Mouse (Mus musculus) lung, postnatal 0 days (tissue): ENCODE measurements around the gene Slx4ip. TPM values are rescaled to one million over a fixed set of nuclear protein-coding genes. Genes with fewer than 3 reads are reported as not detected.

Experiments used
- ATAC-seq: fragments of 200-750 bp; cut with Nextera tagmentation; 2 replicates; pipeline ENCODE4 v1.8.0; 2017; ENCODE audit warnings: moderate library complexity
- DNase-seq: peaks from one replicate; pipeline ENCODE4 v3.0.0-alpha.2; 2016; ENCODE audit warnings: low spot score
- H3K27ac ChIP-seq: fragments of 300-500 bp; sonication (generic); 2 replicates; pipeline ENCODE4 v1.5.1; 2014; ENCODE audit warnings: antibody characterized with exemption, mild to moderate bottlenecking, low read length, mixed read lengths
- H3K27me3 ChIP-seq: fragments of 300-500 bp; sonication (generic); replicated peaks from 2 replicates; pipeline ENCODE4 v1.6.1; 2014; ENCODE audit warnings: low read length, mixed read lengths; ENCODE audit not compliant: insufficient read depth
- H3K36me3 ChIP-seq: fragments of 300-500 bp; sonication (generic); 2 replicates; pipeline ENCODE4 v1.6.1; 2014; ENCODE audit warnings: low read length, mixed read lengths; ENCODE audit not compliant: insufficient read depth
- H3K4me1 ChIP-seq: fragments of 300-500 bp; sonication (generic); 2 replicates; pipeline ENCODE4 v1.6.1; 2014; ENCODE audit warnings: antibody characterized with exemption, low read depth, low read length, mixed read lengths; ENCODE audit not compliant: insufficient read depth
- H3K4me2 ChIP-seq: fragments of 300-500 bp; sonication (generic); replicated peaks from 2 replicates; pipeline ENCODE4 v1.6.1; 2014; ENCODE audit warnings: low read depth, mild to moderate bottlenecking, low read length, moderate library complexity, mixed read lengths
- H3K4me3 ChIP-seq: fragments of 300-500 bp; sonication (generic); 2 replicates; pipeline ENCODE4 v1.5.1; 2014; ENCODE audit warnings: low read depth, low read length
- H3K9ac ChIP-seq: fragments of 300-500 bp; sonication (generic); replicated peaks from 2 replicates; pipeline ENCODE4 v1.6.1; 2014; ENCODE audit warnings: low read depth, mild to moderate bottlenecking
- H3K9me3 ChIP-seq: fragments of 300-500 bp; sonication (generic); 2 replicates; pipeline ENCODE4 v1.6.1; 2016; ENCODE audit warnings: low read length, mixed read lengths
- CTCF ChIP-seq: IDR thresholded peaks from 2 replicates; pipeline ENCODE4 v1.5.1; 2016; ENCODE audit warnings: antibody characterized with exemption, mild to moderate bottlenecking
- EP300 ChIP-seq: IDR thresholded peaks from 2 replicates; pipeline ENCODE4 v1.6.1; 2016; ENCODE audit warnings: antibody characterized with exemption, mild to moderate bottlenecking, control low read depth
- WGBS: fragments of 180-500 bp; shearing (Covaris S2); extraction: QIAGEN DNeasy Blood & Tissue Kit; methylation state at CpG from one replicate; pipeline ENCODE4 v1.1.7; 2014; 5-methylcytosine and 5-hydroxymethylcytosine counted together
- polyA plus RNA-seq: library from polyadenylated mRNA; unstranded; fragments of >200 nt; fragmentation: Nextera tagmentation; extraction: Ambion mirVana; gene quantifications from 2 replicates; pipeline ENCODE4 v1.2.1, GENCODE M21; 2015

The Slx4ip gene
- polyA plus RNA-seq, 1 experiment from 2014 or later = 3.1 TPM

DNA sequence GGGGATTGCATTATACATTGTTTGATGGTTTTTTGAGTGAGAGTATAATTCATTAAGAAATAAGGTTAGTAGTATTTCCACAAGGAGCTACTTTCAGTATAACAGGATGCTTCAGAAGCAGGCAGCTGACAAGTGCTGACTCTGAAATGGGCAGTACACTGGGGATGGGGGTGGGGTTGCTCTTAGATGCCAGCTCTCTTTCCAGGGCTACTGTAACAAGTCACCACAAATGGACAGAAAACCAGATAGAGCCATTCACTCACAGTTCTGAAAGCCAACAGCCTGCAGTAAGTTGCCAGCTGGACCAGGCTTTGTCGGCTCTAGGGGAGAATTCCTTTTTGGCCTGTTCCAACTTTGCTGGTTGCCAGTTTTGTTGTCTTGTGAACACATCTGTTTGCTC is 84.8 kb downstream of the Slx4ip start:
- H3K27ac ChIP-seq = no peak overlapping the region
- WGBS = 46% methylated on average over 1 of the region's 1 CpGs
- no peak overlapping the region for H3K4me3 ChIP-seq
- no peaks in the 10 kb centered on the region for H3K9me3 ChIP-seq
- ATAC-seq (no peak), DNase-seq (no peak)
- H3K4me2 ChIP-seq = no peak overlapping the region
- TF ChIP-seq EP300 (no peak), CTCF (no peak)
- no peaks in the 10 kb centered on the region for H3K27me3 ChIP-seq
- peaks cover 2% of the 10 kb centered on the region; the same call in 1 of the 2 replicates for H3K4me1 ChIP-seq
- no peak overlapping the region for H3K9ac ChIP-seq
- H3K36me3 ChIP-seq = no peaks in the 10 kb centered on the region

DNA sequence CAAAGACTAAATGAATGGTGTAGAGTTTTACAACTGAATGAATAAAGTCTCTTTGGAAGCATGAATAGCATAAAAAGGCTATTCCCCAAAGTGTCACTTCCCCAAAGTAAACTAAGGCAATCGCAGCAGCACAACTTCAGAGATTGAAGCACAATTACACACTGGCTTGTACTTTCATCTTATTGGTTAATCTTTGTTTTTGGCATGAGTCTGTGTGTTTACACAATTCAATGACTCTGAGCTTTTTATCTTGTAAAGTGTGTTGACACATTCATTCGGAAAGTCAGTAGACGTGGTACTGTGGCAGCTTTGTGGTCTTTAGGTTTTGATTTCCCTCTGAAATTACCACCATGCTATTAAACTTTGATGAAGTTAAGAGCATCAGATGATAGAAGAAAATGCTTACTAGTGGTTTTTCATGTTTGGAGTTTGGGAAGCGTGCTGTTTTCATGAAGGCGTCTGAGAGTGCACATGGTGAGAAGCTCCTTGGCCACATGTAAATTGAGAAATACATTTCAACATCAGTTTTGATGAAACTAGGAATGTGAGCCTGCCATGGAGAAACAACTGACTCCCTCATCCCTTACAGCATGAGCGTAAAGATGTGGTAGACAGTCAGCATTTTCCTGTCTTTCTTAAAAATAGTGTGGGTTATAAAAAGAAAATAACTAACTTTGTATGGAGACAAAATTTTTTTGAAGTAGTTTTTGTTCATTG is 88.2 kb downstream of the Slx4ip start:
- H3K4me1 ChIP-seq = peaks cover 2% of the 10 kb centered on the region; the same call in 1 of the 2 replicates
- no peaks in the 10 kb centered on the region for H3K36me3 ChIP-seq
- ATAC-seq (peak; percentile 32; the same call in 1 of the 2 replicates), DNase-seq (peak; percentile 33)
- no peak for TF ChIP-seq EP300
- TF ChIP-seq CTCF = no peak
- no peaks in the 10 kb centered on the region for H3K27me3 ChIP-seq
- no peak overlapping the region for H3K9ac ChIP-seq
- no peak overlapping the region for H3K4me2 ChIP-seq
- no peak overlapping the region for H3K4me3 ChIP-seq
- no peak overlapping the region for H3K27ac ChIP-seq
- WGBS = 55% methylated on average over 6 of the region's 6 CpGs
- no peaks in the 10 kb centered on the region for H3K9me3 ChIP-seq

DNA sequence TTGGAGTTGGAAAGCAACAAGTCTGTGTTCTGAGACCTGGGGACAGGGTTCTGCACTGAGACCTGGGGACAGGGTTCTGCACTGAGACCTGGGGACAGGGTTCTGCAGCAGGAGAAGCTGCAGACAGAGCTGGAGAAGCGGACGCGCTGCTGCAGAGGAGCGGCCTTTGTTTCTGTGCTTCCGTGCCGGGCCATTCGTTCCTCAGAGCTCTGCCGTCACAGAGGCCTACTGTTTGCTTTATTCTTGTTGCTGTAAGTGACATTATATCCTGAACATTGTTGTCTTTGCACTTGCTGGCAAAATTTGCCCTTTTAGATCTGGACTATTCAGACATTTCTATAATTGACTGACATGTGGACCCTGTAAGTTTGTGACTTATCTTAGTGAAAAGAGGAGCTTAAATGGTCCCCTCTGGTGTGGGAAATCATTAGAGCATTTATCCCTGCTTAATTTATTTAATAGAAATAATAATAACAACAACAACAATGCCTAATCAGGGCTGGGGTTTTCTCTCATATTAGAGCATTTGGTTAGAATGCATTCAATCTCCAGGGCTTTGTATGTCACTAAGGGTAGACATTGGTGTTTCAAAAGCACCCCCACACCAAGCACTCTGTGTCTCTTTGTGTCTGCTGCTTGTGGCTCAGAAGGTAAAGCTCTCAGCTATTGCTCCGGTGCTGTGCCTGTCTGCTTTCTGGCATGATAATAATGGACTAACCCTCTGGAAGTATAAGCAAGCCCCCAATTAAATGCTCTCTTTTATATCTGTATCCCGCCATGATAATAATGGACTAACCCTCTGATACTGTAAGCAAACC is 90.3 kb downstream of the Slx4ip start:
- Histone ChIP-seq H3K9me3 (no peaks in the 10 kb centered on the region), H3K4me2 (no peak overlapping the region), H3K27ac (no peak overlapping the region), H3K27me3 (no peaks in the 10 kb centered on the region), H3K9ac (no peak overlapping the region), H3K36me3 (no peaks in the 10 kb centered on the region), H3K4me1 (peaks cover 2% of the 10 kb centered on the region; the same call in 1 of the 2 replicates), H3K4me3 (no peak overlapping the region)
- TF ChIP-seq EP300 (no peak), CTCF (no peak)
- ATAC-seq = no peak
- WGBS = 50% methylated on average over 10 of the region's 10 CpGs
- no peak for DNase-seq

DNA sequence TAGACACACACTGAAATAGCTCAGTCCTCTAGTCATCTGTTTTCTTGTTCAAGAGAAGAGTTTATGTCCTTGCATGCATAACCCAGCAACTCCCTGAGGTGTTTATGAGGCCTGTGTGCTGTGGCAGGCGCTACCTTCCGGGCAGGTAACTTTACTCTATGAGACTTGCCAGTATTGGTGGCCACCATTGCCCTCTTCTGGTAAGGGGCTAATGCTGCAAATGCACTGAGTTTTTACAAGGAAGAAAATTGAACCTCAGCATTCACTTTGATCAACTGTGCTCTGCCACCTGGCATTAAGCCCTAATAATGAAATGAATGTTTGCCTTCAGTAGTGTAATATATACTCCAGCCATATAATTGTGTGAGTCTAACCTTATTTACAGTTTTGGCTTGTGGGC is 92.9 kb downstream of the Slx4ip start:
- peak; percentile 52 for TF ChIP-seq CTCF
- no peak for TF ChIP-seq EP300
- Histone ChIP-seq H3K36me3 (no peaks in the 10 kb centered on the region), H3K9ac (no peak overlapping the region), H3K4me2 (no peak overlapping the region), H3K27ac (no peak overlapping the region), H3K9me3 (no peaks in the 10 kb centered on the region), H3K4me1 (peaks cover 2% of the 10 kb centered on the region; the same call in 1 of the 2 replicates), H3K4me3 (no peak overlapping the region), H3K27me3 (no peaks in the 10 kb centered on the region)
- no peak for DNase-seq
- WGBS = 71% methylated on average over 2 of the region's 2 CpGs
- no peak for ATAC-seq

DNA sequence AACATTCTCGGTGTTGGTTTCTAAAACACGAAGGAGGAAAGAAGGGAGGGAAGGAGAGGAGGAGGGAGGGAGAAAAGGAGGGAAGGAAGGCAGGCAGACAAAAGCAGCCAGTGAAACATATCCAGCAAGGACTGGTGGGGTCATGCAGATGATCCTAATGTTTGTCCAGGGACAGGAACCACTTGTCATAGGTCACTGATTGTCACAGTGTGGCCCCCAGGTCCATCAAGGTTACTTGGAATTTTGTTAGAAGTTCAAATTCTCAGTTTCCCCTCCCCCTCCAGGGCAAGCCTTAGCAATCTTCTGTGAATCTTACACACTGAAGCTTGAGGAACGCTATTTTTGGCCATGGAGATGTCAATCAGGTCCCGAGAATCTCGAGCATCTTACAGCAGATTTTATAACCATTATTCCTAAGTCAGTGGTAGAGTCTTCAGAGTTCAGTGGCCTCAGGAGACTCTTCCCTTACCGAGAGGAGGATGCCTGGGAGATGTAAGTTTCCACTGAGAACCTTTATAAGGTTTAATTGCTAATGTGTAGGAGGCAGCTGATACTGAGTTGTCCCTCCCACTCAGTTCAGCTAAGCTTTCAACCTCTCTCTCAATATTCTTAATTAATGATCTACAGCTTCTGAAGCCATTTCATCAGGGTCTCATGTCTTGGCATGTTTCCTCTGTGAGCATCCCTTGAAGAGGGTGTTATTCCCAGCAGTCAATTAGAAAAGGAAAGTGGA is 95.1 kb downstream of the Slx4ip start:
- 70% methylated on average over 6 of the region's 6 CpGs for WGBS
- Histone ChIP-seq H3K9ac (no peak overlapping the region), H3K27me3 (no peaks in the 10 kb centered on the region), H3K27ac (no peak overlapping the region), H3K4me1 (no peaks in the 10 kb centered on the region), H3K4me2 (no peak overlapping the region), H3K9me3 (no peaks in the 10 kb centered on the region), H3K4me3 (no peak overlapping the region), H3K36me3 (no peaks in the 10 kb centered on the region)
- TF ChIP-seq EP300 (no peak), CTCF (no peak)
- no peak for ATAC-seq
- DNase-seq = no peak

DNA sequence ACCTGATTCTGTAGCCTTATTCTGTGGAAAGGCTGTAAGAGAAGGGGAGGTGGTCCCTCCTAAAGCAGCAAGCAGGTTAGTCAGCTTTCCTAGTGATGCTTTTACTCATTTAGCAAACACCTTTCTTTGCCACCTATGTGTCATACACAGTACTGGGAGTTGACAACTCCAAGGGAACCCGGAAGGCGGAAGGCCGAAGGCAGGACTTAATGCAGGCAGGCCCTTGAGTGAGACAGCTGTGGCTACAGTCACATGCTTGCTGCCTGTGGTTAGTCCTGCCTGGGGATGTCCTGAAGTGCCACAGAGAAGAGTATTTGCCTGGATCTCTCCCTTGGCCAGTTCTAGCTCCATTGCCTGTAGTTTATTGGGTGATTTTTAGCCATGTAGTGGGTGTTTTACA is 102.1 kb downstream of the Slx4ip start:
- 91% methylated on average over 3 of the region's 3 CpGs for WGBS
- Histone ChIP-seq H3K4me3 (no peak overlapping the region), H3K9me3 (no peaks in the 10 kb centered on the region), H3K4me2 (no peak overlapping the region), H3K36me3 (no peaks in the 10 kb centered on the region), H3K27me3 (no peaks in the 10 kb centered on the region), H3K4me1 (no peaks in the 10 kb centered on the region), H3K9ac (no peak overlapping the region), H3K27ac (no peak overlapping the region)
- DNase-seq = no peak
- ATAC-seq = no peak
- TF ChIP-seq CTCF (no peak), EP300 (no peak)
